Mouse (Mus musculus) gastrocnemius, postnatal 4 days (tissue): ENCODE data around the gene Thbs4. TPM values are rescaled to one million over a fixed set of nuclear protein-coding genes. Genes with fewer than 3 reads are reported as not detected.

ENCODE experiments used
- DNase-seq, 2 experiments: peaks; one replicate each; pipeline ENCODE4 v3.0.0; 2021 to 2022; ENCODE audit warnings: low spot score in 2 of 2, mixed read lengths in 2 of 2
- total RNA-seq, 2 experiments: library from RNA; stranded (reverse); gene quantifications; 2 replicates each; pipeline ENCODE4 v1.2.3; 2021

Gene Thbs4
- total RNA-seq, 2 experiments from 2014 or later = 151 to 191 TPM

- DNase-seq = no peak
These were observed 29.0 kb downstream of the Thbs4 start for GRCm38 (mm10) chr13:92765454-92766242.

- DNase-seq = no peak
These were observed 32.3 kb downstream of the Thbs4 start for GRCm38 (mm10) chr13:92762322-92762721.

- DNase-seq = no peak
These were observed 34.1 kb downstream of the Thbs4 start for GRCm38 (mm10) chr13:92760519-92760918.

- DNase-seq = no peak
These were observed 35.5 kb downstream of the Thbs4 start for GRCm38 (mm10) chr13:92759096-92759495.

GRCm38 (mm10) chr13:92757972-92758585 is 36.5 kb downstream of the Thbs4 start:
- DNase-seq = no peak

- no peak for DNase-seq
These were observed 39.6 kb downstream of the Thbs4 start for GRCm38 (mm10) chr13:92755036-92755435.

- DNase-seq = no peak
These were observed 40.9 kb downstream of the Thbs4 start for GRCm38 (mm10) chr13:92753676-92754075.

GRCm38 (mm10) chr13:92751726-92752565 is 42.7 kb downstream of the Thbs4 start:
- DNase-seq = peak; percentile 85 to 88

GRCm38 (mm10) chr13:92750976-92751518 is 43.6 kb downstream of the Thbs4 start:
- DNase-seq = peak in 1 of 2 experiments; percentile 66

GRCm38 (mm10) chr13:92743337-92743736 is 51.3 kb downstream of the Thbs4 start:
- DNase-seq = no peak

- DNase-seq = no peak
These were observed 51.7 kb downstream of the Thbs4 start for GRCm38 (mm10) chr13:92742886-92743285.

- no peak for DNase-seq
These were observed 53.8 kb downstream of the Thbs4 start for GRCm38 (mm10) chr13:92740671-92741270.

GRCm38 (mm10) chr13:92739858-92740257 is 54.8 kb downstream of the Thbs4 start:
- DNase-seq = no peak

- no peak for DNase-seq
These were observed 55.8 kb downstream of the Thbs4 start for GRCm38 (mm10) chr13:92738821-92739220.

- DNase-seq = no peak
These were observed 57.9 kb downstream of the Thbs4 start for GRCm38 (mm10) chr13:92736516-92737300.

- no peak for DNase-seq
These were observed 58.9 kb downstream of the Thbs4 start for GRCm38 (mm10) chr13:92735693-92736092.

GRCm38 (mm10) chr13:92733741-92734140 is 60.9 kb downstream of the Thbs4 start:
- peak in 1 of 2 experiments; percentile 65 for DNase-seq

GRCm38 (mm10) chr13:92733252-92733651 is 61.4 kb downstream of the Thbs4 start:
- peak; percentile 47 to 65 for DNase-seq

GRCm38 (mm10) chr13:92732836-92733235 is 61.8 kb downstream of the Thbs4 start:
- DNase-seq = no peak

GRCm38 (mm10) chr13:92731811-92732210 is 62.8 kb downstream of the Thbs4 start:
- DNase-seq = peak in 1 of 2 experiments; percentile 33
